Mouse (Mus musculus): ENCODE measurements around the gene Rab29. TPM values are rescaled to one million over a fixed set of nuclear protein-coding genes. Genes with fewer than 3 reads are reported as not detected.
"Not testable (repeated sequence)": the region's sequence is repeated elsewhere in the genome, so short reads cannot be mapped to it uniquely, and the experiment has no call there.

Rab29 gene
- polyA plus RNA-seq, 1 experiment from 2014 or later = 13.8 TPM

DNA sequence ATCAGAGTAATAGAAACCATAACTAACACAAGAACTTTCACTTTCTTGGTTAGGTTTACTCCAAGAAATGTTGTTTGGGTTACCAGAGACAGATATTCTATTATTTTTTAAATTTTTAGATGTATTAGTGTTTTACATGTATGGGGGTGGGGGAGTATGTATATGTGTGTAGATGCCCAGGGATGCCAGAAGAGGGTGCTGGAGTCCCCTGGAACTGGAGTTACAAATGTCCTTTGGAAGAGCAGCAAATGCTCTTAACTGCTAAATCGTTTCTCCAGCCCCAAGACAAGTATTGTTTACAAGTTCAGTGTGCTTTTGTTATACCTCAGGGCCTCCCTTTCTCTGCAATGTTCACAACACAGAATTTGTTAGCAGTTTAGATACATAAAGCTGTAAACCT, 38.5 kb downstream of the Rab29 start:
- peaks cover 22% of the 10 kb centered on the region for H3K27me3 ChIP-seq
- H3K9me3 ChIP-seq = no peaks in the 10 kb centered on the region
- H3K4me1 ChIP-seq = no peaks in the 10 kb centered on the region
- no peaks in the 10 kb centered on the region for H3K36me3 ChIP-seq
- no peak for ATAC-seq (ENCODE audit: low FRiP score, low read depth)
- H3K27ac ChIP-seq (replicated peaks) = no peak overlapping the region
- H3K9ac ChIP-seq (replicated peaks) = no peak overlapping the region
- WGBS = 22% methylated on average over 1 of the region's 1 CpGs
- H3K4me3 ChIP-seq = no peak overlapping the region
- no peak overlapping the region for H3K4me2 ChIP-seq (replicated peaks)

DNA sequence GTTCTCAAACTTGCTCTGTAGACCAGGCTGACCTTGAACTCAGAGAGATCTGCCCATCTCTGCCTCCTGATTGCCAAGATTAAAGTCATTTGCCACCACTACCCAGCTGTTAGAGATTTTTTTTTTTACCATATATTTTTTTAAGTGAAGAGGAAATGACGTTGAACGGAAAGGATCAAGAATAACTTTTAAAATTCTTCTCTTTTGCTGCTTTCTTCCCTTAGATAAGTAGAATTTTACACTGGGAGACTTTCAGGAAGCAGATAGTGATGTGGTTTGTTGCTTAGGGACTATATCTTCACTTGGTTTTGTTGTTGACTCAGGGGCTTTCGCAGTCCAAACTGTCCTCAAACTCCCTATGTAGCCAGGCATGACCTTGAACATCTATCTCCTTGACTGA, 41.4 kb downstream of the Rab29 start:
- no peak overlapping the region for H3K4me2 ChIP-seq (replicated peaks)
- no peak overlapping the region for H3K27ac ChIP-seq (replicated peaks)
- H3K4me3 ChIP-seq = no peak overlapping the region
- H3K9me3 ChIP-seq = no peaks in the 10 kb centered on the region
- H3K4me1 ChIP-seq = peaks cover 16% of the 10 kb centered on the region
- no peak for ATAC-seq (ENCODE audit: low FRiP score, low read depth)
- no peak overlapping the region for H3K9ac ChIP-seq (replicated peaks)
- H3K36me3 ChIP-seq = peaks cover 3% of the 10 kb centered on the region; the same call in 1 of the 2 replicates
- WGBS = 96% methylated on average over 3 of the region's 3 CpGs
- H3K27me3 ChIP-seq = peaks cover 20% of the 10 kb centered on the region

DNA sequence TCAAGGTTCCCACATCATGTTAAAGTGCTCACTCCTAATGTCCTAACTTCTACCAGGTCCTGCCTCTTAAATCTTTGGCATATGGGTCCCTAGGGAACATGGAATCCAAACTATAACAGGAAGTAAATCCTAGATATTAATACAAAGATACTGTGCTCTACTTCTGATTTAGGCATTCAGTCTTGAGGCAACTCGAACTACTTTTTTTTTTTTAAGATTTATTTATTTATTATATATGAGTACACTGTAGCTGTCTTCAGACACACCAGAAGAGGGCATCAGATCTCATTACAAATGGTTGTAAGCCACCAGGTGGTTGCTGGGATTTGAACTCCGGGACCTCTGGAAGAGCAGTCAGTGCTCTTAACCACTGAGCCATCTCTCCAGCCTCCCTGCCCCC, 42.2 kb downstream of the Rab29 start:
- 95% methylated on average over 2 of the region's 2 CpGs for WGBS
- H3K27ac ChIP-seq (replicated peaks); H3K9me3 ChIP-seq; H3K4me3 ChIP-seq; H3K36me3 ChIP-seq; H3K9ac ChIP-seq (replicated peaks); H3K4me2 ChIP-seq (replicated peaks); ATAC-seq (ENCODE audit: low FRiP score, low read depth): not testable (repeated sequence)
- H3K27me3 ChIP-seq = peaks cover 15% of the 10 kb centered on the region
- H3K4me1 ChIP-seq = peaks cover 18% of the 10 kb centered on the region

DNA sequence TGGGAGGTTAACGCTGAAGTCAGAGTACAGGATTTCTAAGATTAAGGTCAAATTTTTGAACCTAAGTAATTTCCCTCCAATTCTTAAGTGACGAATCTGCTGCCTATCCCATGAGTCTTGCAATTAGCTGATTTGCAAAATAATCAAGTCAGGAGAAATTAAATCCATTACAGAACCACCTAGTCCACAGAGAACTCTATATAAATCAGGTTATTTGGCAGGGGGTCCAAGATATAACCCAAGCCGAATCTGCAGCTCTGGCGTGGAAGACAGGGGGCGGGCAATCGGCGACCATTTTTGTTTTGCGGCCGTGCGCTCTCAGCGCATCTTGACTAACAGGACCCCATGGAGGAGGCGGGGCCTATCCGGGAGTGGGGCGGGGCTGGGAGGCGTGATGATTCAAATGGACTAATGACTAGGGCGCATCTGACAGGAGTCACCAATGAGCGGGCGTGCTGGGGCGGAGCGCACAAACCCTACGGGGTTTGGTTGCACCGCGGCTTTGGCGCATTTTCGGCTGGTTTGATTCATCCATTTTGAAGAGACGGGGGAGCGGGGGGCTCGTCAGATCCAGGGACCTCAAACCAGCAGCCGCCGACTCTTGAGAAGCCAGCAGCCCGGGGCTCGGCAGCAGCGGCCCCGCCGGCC, 43.1 kb downstream of the Rab29 start, which contains the start of gene Nucks1:
TSS of gene Nucks1 (plus strand) at position 534 of the 648 bp plus-strand sequence.
- peaks cover 22% of the 10 kb centered on the region for H3K4me1 ChIP-seq
- under 1% methylated on average over 32 of the region's 35 CpGs for WGBS
- H3K9ac ChIP-seq (replicated peaks) = peak within 1 kb of the TSS; percentile 80
- ATAC-seq (ENCODE audit: low FRiP score, low read depth) = peak; percentile 99
- no peaks in the 10 kb centered on the region for H3K9me3 ChIP-seq
- H3K36me3 ChIP-seq = peaks cover 4% of the 10 kb centered on the region; the same call in 1 of the 2 replicates
- H3K27me3 ChIP-seq = peaks cover 15% of the 10 kb centered on the region
- peak within 1 kb of the TSS; percentile 91 for H3K27ac ChIP-seq (replicated peaks)
- peak within 1 kb of the TSS; percentile 86 for H3K4me2 ChIP-seq (replicated peaks)
- peak within 1 kb of the TSS; percentile 95 for H3K4me3 ChIP-seq

DNA sequence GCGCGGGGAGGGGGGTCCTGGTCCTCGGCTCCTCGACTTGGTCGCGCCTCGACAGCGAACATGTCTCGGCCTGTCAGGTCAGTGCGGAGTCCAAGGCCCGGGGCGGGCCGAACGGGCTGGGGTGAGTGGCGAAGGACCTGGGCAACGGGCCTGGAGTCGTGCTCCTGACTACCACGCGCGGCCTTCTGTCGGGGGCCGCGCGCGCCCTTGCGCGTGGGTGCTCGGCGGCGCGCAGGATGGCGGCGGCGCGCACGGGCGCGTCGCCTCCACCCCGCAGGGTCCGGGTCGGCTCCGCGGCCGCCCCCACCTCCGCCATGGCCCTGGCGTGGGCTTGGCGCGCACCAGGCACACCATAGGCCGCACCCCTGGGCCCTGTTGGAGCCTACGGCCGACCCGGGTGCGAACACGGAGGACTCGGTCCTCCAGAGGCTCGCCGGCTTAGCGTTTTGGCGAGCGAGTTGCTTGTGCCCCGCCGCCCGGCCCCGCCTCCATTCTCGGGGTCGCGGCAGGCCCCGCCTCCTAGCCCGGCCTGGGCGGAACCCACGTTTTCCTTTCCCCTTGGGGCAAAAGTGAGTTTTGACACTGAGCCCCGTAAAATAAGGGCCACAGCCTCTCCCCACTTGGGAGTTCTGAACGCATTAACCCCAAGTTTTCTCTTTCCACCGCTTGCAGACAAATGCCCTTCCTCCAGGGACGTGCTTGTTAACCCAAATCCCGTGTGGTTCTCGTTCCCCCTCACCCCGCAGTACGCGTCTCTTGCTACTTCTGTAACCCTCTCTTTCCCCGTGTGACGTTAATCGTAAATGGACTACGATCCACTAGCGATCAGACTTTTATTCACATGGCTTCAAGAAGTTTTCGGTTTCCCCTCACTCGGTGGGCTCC, 43.9 kb downstream of the Rab29 start:
- WGBS = under 1% methylated on average over 78 of the region's 88 CpGs

DNA sequence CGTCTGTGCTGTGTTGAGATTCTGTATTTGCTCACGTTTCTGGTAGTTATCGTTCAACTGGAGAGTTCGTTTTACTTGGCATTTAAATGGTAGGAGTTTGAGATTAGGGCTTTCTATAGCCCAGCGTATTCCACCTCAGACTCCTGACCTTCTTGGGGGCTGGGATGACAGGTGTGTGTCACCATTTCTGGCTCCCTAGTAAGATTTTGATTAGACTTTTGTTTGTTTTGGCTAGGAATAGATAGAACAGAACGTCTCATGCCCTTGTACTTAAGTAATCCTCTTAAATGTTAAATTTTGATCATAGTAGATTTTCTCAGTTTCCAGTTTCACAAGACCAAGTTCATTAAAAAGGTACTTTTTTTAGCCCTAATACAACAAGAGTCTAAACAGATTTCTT, 50.6 kb downstream of the Rab29 start:
- H3K4me2 ChIP-seq (replicated peaks) = no peak overlapping the region
- no peak overlapping the region for H3K4me3 ChIP-seq
- WGBS = 87% methylated on average over 6 of the region's 6 CpGs
- H3K9me3 ChIP-seq = no peaks in the 10 kb centered on the region
- H3K4me1 ChIP-seq = peaks cover 18% of the 10 kb centered on the region
- no peak overlapping the region for H3K27ac ChIP-seq (replicated peaks)
- no peak overlapping the region for H3K9ac ChIP-seq (replicated peaks)
- H3K27me3 ChIP-seq = no peaks in the 10 kb centered on the region
- peaks cover 35% of the 10 kb centered on the region for H3K36me3 ChIP-seq
- no peak for ATAC-seq (ENCODE audit: low FRiP score, low read depth)

More for the DNA sequence above, 43.9 kb downstream of the Rab29 start:
- Histone ChIP-seq H3K9me3 (no peaks in the 10 kb centered on the region), H3K4me2 (replicated peaks) (peak overlapping the region; percentile 86), H3K36me3 (peaks cover 4% of the 10 kb centered on the region; the same call in 1 of the 2 replicates), H3K4me1 (peaks cover 29% of the 10 kb centered on the region), H3K27me3 (peaks cover 15% of the 10 kb centered on the region), H3K9ac (replicated peaks) (peak overlapping the region; percentile 80), H3K27ac (replicated peaks) (peak overlapping the region; percentile 91), H3K4me3 (peak overlapping the region; percentile 95)
- ATAC-seq (ENCODE audit: low FRiP score, low read depth) = peak; percentile 89

DNA sequence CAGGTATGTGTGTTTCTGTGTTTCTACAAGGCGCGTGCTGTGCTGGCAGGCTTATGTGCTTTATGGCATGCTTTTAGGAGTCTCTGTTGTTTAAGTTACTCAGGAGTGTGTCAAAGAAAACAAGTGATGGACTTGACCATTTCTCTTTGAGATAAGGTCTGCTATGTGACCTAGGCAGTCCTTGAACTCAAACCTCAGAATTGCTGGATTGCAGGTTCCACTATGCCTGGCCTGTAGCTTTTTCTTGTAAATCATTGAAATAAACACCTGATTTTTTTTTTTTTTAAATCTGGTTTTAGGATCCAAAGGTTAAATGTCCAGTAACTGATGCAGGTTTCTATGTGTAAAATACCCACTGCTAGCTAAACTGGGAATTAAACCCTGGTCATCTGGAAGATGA, 52.0 kb downstream of the Rab29 start:
- Histone ChIP-seq H3K4me2 (replicated peaks) (no peak overlapping the region), H3K4me3 (no peak overlapping the region), H3K4me1 (peaks cover 12% of the 10 kb centered on the region), H3K27ac (replicated peaks) (no peak overlapping the region), H3K36me3 (peaks cover 44% of the 10 kb centered on the region), H3K27me3 (no peaks in the 10 kb centered on the region), H3K9ac (replicated peaks) (no peak overlapping the region), H3K9me3 (no peaks in the 10 kb centered on the region)
- 99% methylated on average over 2 of the region's 2 CpGs for WGBS
- no peak for ATAC-seq (ENCODE audit: low FRiP score, low read depth)

DNA sequence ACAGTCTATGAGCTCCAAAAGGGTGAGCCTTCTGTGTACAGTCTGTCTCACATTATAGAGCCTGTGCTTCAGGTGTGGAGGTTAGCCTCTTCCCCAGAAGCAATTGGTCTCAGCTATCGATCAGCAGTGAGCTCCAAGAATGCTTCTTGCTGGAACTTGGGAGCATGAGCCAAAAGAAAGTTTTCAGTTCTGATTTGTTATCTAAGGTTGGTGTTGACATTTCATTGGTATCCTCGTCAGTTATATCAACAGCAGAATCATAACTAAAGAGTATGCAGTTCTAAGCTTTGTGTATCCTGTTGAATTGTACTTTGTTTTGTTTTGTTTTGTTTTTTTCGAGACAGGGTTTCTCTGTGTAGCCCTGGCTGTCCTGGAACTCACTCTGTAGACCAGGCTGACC, 55.1 kb downstream of the Rab29 start:
- WGBS = 100% methylated on average over 3 of the region's 3 CpGs
- no peak for ATAC-seq (ENCODE audit: low FRiP score, low read depth)
- no peak overlapping the region for H3K4me2 ChIP-seq (replicated peaks)
- peaks cover 69% of the 10 kb centered on the region for H3K36me3 ChIP-seq
- H3K4me1 ChIP-seq = no peaks in the 10 kb centered on the region
- H3K9me3 ChIP-seq = no peaks in the 10 kb centered on the region
- no peaks in the 10 kb centered on the region for H3K27me3 ChIP-seq
- no peak overlapping the region for H3K4me3 ChIP-seq
- no peak overlapping the region for H3K9ac ChIP-seq (replicated peaks)
- H3K27ac ChIP-seq (replicated peaks) = no peak overlapping the region

Other genes starting within 250 kb of the Rab29 start
- gene Ctse, start 228.9 kb upstream of the Rab29 start, polyA plus RNA-seq (2016; fragmentation: Nextera tagmentation; extraction: Ambion mirVana) = 0.20 and 0.26 TPM in 2 replicates
- gene Rab7b, start 178.5 kb upstream of the Rab29 start, polyA plus RNA-seq (2016; fragmentation: Nextera tagmentation; extraction: Ambion mirVana) = 0.62 and 0.93 TPM in 2 replicates
- gene Slc26a9, start 123.2 kb upstream of the Rab29 start, polyA plus RNA-seq (2016; fragmentation: Nextera tagmentation; extraction: Ambion mirVana) = not detected in 2 replicates
- 0.18 and 0.82 TPM in 2 replicates for gene Pm20d1, start 69.8 kb upstream of the Rab29 start, polyA plus RNA-seq (2016; fragmentation: Nextera tagmentation; extraction: Ambion mirVana)
- gene Slc41a1, start 39.7 kb upstream of the Rab29 start, polyA plus RNA-seq (2016; fragmentation: Nextera tagmentation; extraction: Ambion mirVana) = 13.3 and 13.9 TPM in 2 replicates
- 102 and 118 TPM in 2 replicates for gene Nucks1, start 43.3 kb downstream of the Rab29 start, polyA plus RNA-seq (2016; fragmentation: Nextera tagmentation; extraction: Ambion mirVana)
- 27.4 and 30.2 TPM in 2 replicates for gene Slc45a3, start 95.7 kb downstream of the Rab29 start, polyA plus RNA-seq (2016; fragmentation: Nextera tagmentation; extraction: Ambion mirVana)
- gene Elk4, start 140.4 kb downstream of the Rab29 start, polyA plus RNA-seq (2016; fragmentation: Nextera tagmentation; extraction: Ambion mirVana) = 18.9 and 19.9 TPM in 2 replicates
- gene Mfsd4a, start 200.8 kb downstream of the Rab29 start, polyA plus RNA-seq (2016; fragmentation: Nextera tagmentation; extraction: Ambion mirVana) = 16.5 and 18.8 TPM in 2 replicates